Mouse (Mus musculus): ENCODE data around the gene Hist1h4k.
"Not testable (repeated sequence)": the region's sequence is repeated elsewhere in the genome, so short reads cannot be mapped to it uniquely, and the experiment has no call there.

Gene Hist1h4k

DNA sequence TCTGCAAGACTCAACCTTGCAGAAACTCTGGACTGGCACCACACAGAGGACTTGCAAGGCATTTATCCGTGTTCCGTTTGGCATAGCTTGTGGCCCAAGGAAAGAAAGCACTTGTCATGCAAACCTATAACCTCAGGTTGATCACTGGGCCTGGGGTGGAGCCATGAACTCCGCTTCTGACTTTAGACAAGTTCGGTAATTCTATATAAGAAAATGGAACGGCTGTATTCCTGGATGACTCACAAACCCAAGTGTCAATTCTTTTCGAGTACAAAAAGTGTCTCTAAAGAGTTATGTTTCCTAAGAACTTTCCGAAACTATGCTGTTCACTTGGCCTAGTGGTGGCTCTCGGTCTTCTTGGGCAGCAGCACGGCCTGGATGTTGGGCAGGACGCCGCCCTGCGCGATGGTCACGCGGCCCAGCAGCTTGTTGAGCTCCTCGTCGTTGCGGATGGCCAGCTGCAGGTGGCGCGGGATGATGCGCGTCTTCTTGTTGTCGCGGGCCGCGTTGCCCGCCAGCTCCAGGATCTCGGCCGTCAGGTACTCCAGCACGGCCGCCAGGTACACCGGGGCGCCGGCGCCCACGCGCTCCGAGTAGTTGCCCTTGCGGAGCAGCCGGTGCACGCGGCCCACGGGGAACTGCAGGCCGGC, 29.1 kb downstream of the Hist1h4k start:
- intact Hi-C loops (cut with DNase I), result not testable (repeated sequence)

DNA sequence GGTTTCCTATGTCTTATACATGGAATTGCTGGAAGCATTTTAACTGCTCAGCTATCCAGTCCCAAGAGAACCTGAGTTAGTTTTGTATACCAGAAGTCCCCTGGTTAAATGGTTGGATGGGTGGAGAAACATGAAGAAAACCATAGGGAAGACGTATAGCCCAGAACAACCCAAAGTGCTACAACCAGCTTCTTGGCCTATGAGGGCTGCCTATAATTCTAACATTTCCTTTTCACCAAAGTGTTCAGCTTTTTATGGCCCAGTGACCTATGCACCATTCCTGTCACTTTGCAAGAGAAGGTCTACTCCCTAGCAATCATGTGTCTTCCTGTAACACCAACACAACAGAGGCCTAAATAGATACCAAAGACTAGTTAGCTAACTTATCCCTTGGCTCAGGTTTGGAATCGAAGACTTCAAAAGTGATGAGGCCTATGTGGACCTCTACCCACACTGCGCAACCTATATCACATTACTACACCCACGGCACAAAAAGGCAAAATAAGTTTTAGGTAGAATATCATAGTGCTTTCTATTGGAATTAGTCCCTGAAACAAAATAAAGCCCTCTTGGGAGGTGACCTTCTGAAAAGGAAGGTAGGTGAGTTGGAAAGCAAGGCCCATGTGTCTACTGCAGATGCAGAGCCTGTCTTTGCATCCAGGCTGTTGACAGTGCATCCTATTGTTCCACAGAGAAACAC, 31.8 kb downstream of the Hist1h4k start:
- intact Hi-C loops (cut with DNase I), result loop anchor here (10.0 kb wide), 1 partner anchor 1716 kb away; no protein-coding TSS in a partner anchor

DNA sequence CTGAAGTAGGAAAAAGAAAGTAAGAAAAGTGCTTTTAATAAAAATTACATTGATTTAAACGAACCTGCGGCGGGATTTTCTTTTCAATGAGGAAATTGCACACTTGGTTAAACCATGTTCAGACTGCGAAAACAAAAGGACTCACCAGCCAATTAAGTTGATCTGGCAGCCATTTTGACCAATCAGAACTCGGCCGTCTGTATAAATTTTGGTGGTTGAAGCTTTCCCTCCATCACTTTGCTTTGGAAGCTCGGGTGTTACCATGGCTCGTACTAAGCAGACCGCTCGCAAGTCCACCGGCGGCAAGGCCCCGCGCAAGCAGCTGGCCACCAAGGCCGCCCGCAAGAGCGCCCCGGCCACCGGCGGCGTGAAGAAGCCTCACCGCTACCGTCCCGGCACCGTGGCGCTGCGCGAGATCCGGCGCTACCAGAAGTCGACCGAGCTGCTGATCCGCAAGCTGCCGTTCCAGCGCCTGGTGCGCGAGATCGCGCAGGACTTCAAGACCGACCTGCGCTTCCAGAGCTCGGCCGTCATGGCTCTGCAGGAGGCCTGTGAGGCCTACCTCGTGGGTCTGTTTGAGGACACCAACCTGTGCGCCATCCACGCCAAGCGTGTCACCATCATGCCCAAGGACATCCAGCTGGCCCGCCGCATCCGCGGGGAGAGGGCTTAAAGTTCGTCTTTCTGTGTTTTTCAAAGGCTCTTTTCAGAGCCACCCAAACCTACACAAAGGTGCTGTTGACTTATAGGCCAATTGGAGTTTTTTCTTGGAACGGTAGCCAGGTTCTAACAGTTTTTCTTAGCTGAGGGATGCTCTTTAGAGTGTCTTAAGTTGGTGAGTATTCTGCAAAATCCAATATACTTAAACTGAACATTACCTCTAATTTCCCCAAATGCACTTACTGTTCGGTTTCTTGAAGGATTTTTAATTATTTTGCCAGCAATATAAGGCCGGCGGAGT, 32.6 kb downstream of the Hist1h4k start, which contains the start of gene Hist1h3h:
Gene Hist1h3h (plus strand): TSS at position 263 of the 961 bp plus-strand sequence.
- intact Hi-C loops (cut with DNase I), result loop anchor here (10.0 kb wide), 1 partner anchor 1717 kb away; no protein-coding TSS in a partner anchor

DNA sequence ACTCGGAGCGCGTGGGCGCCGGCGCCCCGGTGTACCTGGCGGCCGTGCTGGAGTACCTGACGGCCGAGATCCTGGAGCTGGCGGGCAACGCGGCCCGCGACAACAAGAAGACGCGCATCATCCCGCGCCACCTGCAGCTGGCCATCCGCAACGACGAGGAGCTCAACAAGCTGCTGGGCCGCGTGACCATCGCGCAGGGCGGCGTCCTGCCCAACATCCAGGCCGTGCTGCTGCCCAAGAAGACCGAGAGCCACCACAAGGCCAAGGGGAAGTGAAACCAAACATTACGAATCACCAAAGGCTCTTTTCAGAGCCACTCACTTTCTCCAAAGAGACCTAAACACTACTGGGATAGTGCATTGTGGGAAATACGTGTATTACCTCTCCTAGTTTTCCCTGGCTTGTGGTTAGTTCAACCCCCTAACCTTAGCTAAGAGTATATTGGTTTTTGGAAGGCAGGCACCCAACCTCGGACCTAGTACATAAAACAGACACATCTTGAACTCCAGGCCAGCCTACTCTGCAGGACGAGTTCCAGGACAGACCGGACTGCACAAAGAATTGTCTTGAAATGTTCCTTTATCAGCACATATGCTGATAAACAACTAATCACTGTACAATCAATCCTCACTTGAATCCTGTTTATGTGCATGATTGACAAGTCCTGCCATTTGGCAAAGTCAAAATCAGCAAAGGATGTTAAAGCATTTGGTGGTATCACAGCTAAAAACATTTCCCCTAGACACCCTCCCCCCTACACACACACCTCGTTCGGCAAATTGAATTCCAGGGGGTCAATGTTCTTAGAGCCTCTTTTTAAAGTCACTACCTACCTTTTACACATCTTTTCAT, 33.5 kb downstream of the Hist1h4k start:
- intact Hi-C loops (cut with DNase I), result loop anchor here (10.0 kb wide), 1 partner anchor 1718 kb away; no protein-coding TSS in a partner anchor

DNA sequence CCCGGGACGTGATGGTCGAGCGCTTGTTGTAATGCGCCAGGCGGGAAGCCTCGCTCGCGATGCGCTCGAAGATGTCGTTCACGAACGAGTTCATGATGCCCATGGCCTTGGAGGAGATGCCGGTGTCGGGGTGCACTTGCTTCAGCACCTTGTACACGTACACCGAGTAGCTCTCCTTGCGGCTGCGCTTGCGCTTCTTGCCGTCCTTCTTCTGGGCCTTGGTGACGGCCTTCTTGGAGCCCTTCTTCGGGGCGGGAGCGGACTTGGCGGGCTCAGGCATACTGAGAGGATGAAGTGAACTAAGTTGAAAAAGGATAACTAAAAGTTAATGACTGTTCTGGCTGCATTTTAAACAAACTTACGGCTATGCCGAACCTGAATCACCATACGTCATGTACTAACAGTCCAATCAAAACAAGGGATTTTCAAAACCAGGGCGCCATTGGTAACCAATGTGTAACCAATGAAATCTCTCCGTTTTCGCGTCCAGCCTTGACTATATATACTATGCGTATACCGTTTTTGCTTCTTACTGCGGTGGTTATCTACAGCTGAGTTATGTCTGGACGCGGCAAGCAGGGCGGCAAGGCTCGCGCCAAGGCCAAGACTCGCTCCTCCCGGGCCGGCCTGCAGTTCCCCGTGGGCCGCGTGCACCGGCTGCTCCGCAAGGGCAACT, 34.3 kb downstream of the Hist1h4k start, which contains the start of the genes Hist1h2bl and Hist1h2ai:
Gene Hist1h2bl (minus strand): TSS at position 280 of the 676 bp plus-strand sequence.
Gene Hist1h2ai (plus strand): TSS at position 559 of the 676 bp plus-strand sequence.
- intact Hi-C loops (cut with DNase I), result loop anchor here (10.0 kb wide), 1 partner anchor 1719 kb away; no protein-coding TSS in a partner anchor

DNA sequence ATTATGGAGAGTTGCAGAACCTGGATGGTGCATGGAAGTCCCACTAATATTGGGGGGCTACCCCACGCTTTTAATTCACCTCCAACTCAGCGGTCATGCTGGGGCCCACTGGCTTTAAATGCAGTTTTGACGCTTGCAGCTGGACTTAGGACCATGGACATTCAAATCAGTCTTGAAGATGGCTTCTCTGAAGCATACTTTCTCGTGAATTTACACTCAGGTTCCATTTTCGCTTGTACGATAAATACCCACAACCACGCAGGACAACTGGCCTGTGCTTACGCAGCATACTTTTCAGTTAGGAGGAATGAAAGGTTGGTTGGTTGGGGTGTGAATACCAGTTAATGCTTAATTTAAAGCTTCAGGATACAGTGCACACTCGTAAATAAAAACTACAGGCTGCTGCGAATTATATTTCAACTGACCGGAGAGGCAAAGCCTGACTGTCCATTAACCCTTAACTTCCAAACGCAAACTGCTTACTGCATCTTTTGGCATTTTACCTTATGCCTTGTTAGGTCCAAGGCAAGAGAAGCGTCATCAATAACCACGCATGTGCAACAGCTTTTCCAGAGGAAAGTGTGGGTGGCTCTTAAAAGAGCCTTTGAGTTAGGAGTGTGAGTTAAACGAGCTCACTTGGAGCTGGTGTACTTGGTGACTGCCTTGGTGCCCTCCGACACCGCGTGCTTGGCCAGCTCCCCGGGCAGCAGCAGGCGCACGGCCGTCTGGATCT, 35.0 kb downstream of the Hist1h4k start:
- intact Hi-C loops (cut with DNase I), result loop anchor here (10.0 kb wide), 1 partner anchor 1720 kb away; no protein-coding TSS in a partner anchor

DNA sequence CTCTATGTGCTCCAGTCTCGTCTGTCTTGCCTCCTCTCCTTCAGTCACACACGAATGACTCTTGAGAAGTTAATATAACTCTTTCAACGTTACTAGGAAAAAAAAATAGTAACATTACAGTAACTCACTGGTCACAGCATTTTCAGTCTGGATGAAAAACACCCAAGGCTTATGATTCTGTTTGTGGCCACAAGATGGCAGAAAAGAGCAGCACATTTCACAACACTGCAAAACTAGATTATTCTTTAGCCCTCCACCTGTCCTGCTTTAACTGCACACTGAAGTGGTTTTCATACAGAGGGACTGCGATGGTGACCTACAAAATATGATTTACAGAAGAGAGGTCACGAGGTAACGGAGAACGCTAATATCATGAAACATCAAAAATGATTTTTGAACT, 35.6 kb downstream of the Hist1h4k start:
- intact Hi-C loops (cut with DNase I), result loop anchor here (5.0 to 10.0 kb wide), 4 partner anchors 313 to 1720 kb away; no protein-coding TSS in a partner anchor

DNA sequence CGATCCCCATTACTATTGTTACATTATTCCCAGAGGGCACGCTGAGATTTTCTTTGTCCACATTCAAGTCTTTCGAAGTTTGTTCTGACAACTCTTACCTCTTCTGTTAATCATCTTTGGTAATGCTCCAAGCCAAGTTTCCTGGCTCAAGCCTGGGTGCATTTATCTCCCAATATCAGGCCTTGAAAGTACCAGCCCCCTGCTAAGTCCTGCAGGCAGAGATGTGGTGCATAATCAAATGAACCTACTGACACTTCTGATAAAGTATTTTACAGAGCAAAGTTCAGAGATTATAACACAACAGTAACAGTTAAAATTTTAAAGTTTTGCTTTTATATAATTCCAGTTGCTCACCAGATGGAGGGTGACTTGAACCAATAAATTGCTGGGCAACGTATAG, 38.6 kb downstream of the Hist1h4k start:
- intact Hi-C loops (cut with DNase I), result loop anchor here (2.0 to 10.0 kb wide), 5 partner anchors 19 to 1723 kb away; no protein-coding TSS in a partner anchor

DNA sequence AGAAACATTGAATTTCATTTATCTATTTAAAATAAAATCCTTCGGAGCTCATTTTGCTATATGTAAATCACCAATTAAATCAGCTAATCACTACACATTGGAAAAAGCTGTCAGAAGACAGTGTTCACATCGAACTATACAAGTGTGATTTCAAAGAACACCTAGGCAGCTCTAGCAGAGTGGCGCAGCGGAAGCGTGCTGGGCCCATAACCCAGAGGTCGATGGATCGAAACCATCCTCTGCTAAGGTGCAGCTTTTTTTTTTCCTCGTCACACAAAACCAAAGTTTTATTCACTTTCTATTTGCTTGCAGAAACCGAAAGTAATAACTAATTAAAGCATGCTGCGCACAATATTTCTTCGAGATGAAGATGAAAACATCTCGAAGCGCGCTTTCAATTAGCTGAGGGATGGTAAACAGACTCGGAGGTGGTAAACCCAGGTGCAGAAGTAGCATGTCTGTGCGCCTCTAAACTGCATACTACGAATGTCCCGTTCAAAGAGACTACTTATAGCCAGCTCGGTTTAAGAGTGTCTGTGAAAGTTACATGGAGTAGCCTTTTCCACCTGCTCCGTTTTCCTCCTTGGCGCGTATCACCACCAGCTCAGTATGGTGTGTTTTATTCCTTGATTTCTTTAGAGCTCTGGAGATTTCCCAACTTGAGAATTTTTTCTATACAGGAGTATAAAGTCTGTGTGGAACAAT, 39.3 kb downstream of the Hist1h4k start:
- intact Hi-C loops (cut with DNase I), result loop anchor here (5.0 to 10.0 kb wide), 4 partner anchors 316 to 1724 kb away; no protein-coding TSS in a partner anchor

DNA sequence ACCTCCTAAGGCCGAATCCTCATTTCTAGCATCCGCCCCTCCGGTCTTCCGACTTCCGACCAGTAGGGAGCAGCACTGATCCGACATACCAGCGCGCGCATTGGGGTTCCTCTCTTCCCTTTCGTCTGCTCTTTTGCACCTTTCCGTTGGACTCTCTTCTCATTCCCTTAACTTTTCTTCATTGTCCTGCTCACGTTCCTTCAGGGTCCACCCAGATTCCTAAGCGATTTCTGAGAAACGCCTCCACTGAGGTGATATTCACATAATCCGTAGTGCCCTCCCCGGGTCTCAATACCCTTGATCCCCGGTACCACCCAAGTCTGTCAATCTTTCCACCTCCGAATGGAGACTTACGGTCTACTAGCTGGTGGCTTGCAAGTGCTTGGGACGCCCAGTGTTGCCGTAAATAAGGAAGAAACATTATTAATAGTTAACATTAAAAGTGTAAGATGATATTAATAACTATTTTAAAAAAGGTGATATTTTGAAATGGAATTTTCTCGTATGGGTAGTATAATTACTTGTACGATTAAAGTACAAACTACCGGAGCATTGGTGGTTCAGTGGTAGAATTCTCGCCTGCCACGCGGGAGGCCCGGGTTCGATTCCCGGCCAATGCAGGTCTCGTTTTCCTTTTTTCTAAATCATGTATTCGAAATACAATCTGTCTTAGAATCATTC, 40.1 kb downstream of the Hist1h4k start:
- intact Hi-C loops (cut with DNase I), result loop anchor here (5.0 to 10.0 kb wide), 4 partner anchors 317 to 1725 kb away; no protein-coding TSS in a partner anchor

DNA sequence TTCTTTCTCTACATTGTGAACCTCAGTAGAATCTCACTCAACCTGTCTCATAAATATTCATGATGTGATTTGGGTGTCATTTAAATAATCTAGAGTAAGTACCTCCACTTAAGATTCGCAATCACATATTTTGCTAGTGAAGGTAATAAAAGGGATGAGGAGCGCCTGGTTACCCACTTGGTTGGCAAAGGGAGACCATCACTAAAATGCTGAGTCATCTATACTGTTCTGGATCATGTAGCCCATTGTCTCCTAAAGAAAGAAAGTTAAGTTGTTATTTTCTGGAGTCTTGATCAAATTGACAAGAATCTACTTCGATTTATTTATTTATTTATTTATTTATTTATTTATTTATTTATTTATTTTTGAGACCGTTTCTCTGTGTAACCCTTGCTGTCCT, 43.6 kb downstream of the Hist1h4k start:
- intact Hi-C loops (cut with DNase I), result no loop called here

Small RNA genes lying within 50 kb of the gene (microRNA-seq; reads per million reads assigned to microRNA genes)
- gene Gm44346 (0 reads per million in 2 experiments), gene Gm44357 (0 reads per million in 2 experiments), gene Gm44367 (0 reads per million in 2 experiments), gene Gm44454 (0 reads per million in 2 experiments)
